Mouse (Mus musculus): ENCODE measurements around the gene Gm20662. TPM values are rescaled to one million over a fixed set of nuclear protein-coding genes. Genes with fewer than 3 reads are reported as not detected.
"Not testable (repeated sequence)": the region's sequence is repeated elsewhere in the genome, so short reads cannot be mapped to it uniquely, and the experiment has no call there.

Gm20662 gene
- polyA plus RNA-seq, 1 experiment from 2014 or later = 0.44 TPM

GRCm38 (mm10) chr9:107987950-107988349 is 8.2 kb upstream of the Gm20662 start:
- ATAC-seq (ENCODE audit: low read depth) = no peak
- Histone ChIP-seq H3K27me3 (no peaks in the 10 kb centered on the region), H3K9me3 (replicated peaks) (no peaks in the 10 kb centered on the region), H3K27ac (no peak overlapping the region), H3K9ac (no peak overlapping the region), H3K4me2 (no peak overlapping the region), H3K4me1 (replicated peaks) (peaks cover 56% of the 10 kb centered on the region), H3K4me3 (replicated peaks) (no peak overlapping the region), H3K36me3 (peaks cover 19% of the 10 kb centered on the region)
- 69% methylated on average over 3 of the region's 3 CpGs for WGBS (ENCODE audit: insufficient replicate concordance)
- DNase-seq = no peak

- Histone ChIP-seq H3K27me3 (no peaks in the 10 kb centered on the region), H3K4me1 (replicated peaks) (peaks cover 24% of the 10 kb centered on the region), H3K36me3 (no peaks in the 10 kb centered on the region), H3K9ac (no peak within 1 kb of the TSS), H3K9me3 (replicated peaks) (no peaks in the 10 kb centered on the region), H3K4me3 (replicated peaks) (no peak within 1 kb of the TSS), H3K4me2 (no peak within 1 kb of the TSS), H3K27ac (no peak within 1 kb of the TSS)
- no peak for DNase-seq
- no peak for ATAC-seq (ENCODE audit: low read depth)
- 80% methylated on average over 2 of the region's 2 CpGs for WGBS (ENCODE audit: insufficient replicate concordance)
These were observed 4.0 kb upstream of the Gm20662 start, which contains the start of gene Cdhr4 for GRCm38 (mm10) chr9:107992197-107992596. Gene Cdhr4 (plus strand): TSS chr9:107992497.

GRCm38 (mm10) chr9:107993013-107993412 is 3.1 kb upstream of the Gm20662 start:
- no peak overlapping the region for H3K4me3 ChIP-seq (replicated peaks)
- ATAC-seq (ENCODE audit: low read depth) (no peak), DNase-seq (no peak)
- no peak overlapping the region for H3K27ac ChIP-seq
- H3K36me3 ChIP-seq = no peaks in the 10 kb centered on the region
- WGBS (ENCODE audit: insufficient replicate concordance) = 82% methylated on average over 11 of the region's 11 CpGs
- no peaks in the 10 kb centered on the region for H3K9me3 ChIP-seq (replicated peaks)
- H3K9ac ChIP-seq = no peak overlapping the region
- no peaks in the 10 kb centered on the region for H3K27me3 ChIP-seq
- no peak overlapping the region for H3K4me2 ChIP-seq
- peaks cover 17% of the 10 kb centered on the region for H3K4me1 ChIP-seq (replicated peaks)

- no peak overlapping the region for H3K4me3 ChIP-seq (replicated peaks)
- 19% methylated on average over 2 of the region's 2 CpGs for WGBS (ENCODE audit: insufficient replicate concordance)
- H3K27ac ChIP-seq = 0 out of 2 replicates have a peak overlapping the region, but pooled peaks have one; percentile 15
- no peak overlapping the region for H3K9ac ChIP-seq
- ATAC-seq (ENCODE audit: low read depth) (no peak), DNase-seq (no peak)
- no peak overlapping the region for H3K4me2 ChIP-seq
- 0 out of 2 replicates have a peak, but pooled peaks cover 4% of the 10 kb centered on the region for H3K27me3 ChIP-seq
- H3K9me3 ChIP-seq (replicated peaks) = no peaks in the 10 kb centered on the region
- no peaks in the 10 kb centered on the region for H3K36me3 ChIP-seq
- peaks cover 16% of the 10 kb centered on the region for H3K4me1 ChIP-seq (replicated peaks)
These were observed 1.7 kb upstream of the Gm20662 start for GRCm38 (mm10) chr9:107994464-107994863.

- H3K36me3 ChIP-seq = no peaks in the 10 kb centered on the region
- no peaks in the 10 kb centered on the region for H3K9me3 ChIP-seq (replicated peaks)
- no peak overlapping the region for H3K27ac ChIP-seq
- H3K4me3 ChIP-seq (replicated peaks) = no peak overlapping the region
- DNase-seq (no peak), ATAC-seq (ENCODE audit: low read depth) (no peak)
- peaks cover 6% of the 10 kb centered on the region; the same call in 1 of the 2 replicates for H3K4me1 ChIP-seq (replicated peaks)
- H3K27me3 ChIP-seq = 0 out of 2 replicates have a peak, but pooled peaks cover 4% of the 10 kb centered on the region
- no peak overlapping the region for H3K9ac ChIP-seq
- 88% methylated on average over 21 of the region's 21 CpGs for WGBS (ENCODE audit: insufficient replicate concordance)
- H3K4me2 ChIP-seq = no peak overlapping the region
These were observed 636 bp upstream of the Gm20662 start for GRCm38 (mm10) chr9:107995513-107995912.

GRCm38 (mm10) chr9:108001922-108002770 is 6.0 kb downstream of the Gm20662 start, which contains the start of gene Ip6k1:
Gene Ip6k1 (plus strand): TSS chr9:108002501.
- H3K27ac ChIP-seq = peak within 1 kb of the TSS; percentile 97
- H3K9me3 ChIP-seq (replicated peaks) = no peaks in the 10 kb centered on the region
- peak within 1 kb of the TSS; percentile 99 for H3K9ac ChIP-seq
- H3K36me3 ChIP-seq = peaks cover 8% of the 10 kb centered on the region; the same call in 1 of the 2 replicates
- H3K4me1 ChIP-seq (replicated peaks) = peaks cover 44% of the 10 kb centered on the region
- 0 out of 2 replicates have a peak, but pooled peaks cover 4% of the 10 kb centered on the region for H3K27me3 ChIP-seq
- under 1% methylated on average over 51 of the region's 51 CpGs for WGBS (ENCODE audit: insufficient replicate concordance)
- ATAC-seq (ENCODE audit: low read depth) (peak; percentile 96), DNase-seq (peak; percentile 100)
- H3K4me3 ChIP-seq (replicated peaks) = peak within 1 kb of the TSS; percentile 95
- peak within 1 kb of the TSS; percentile 89 for H3K4me2 ChIP-seq

GRCm38 (mm10) chr9:108002778-108003530 is 6.8 kb downstream of the Gm20662 start:
- Histone ChIP-seq H3K27me3 (0 out of 2 replicates have a peak, but pooled peaks cover 4% of the 10 kb centered on the region), H3K4me1 (replicated peaks) (peaks cover 51% of the 10 kb centered on the region), H3K4me3 (replicated peaks) (peak overlapping the region; percentile 95), H3K36me3 (peaks cover 12% of the 10 kb centered on the region; the same call in 1 of the 2 replicates), H3K9me3 (replicated peaks) (no peaks in the 10 kb centered on the region), H3K27ac (peak overlapping the region; percentile 97), H3K9ac (peak overlapping the region; percentile 99), H3K4me2 (peak overlapping the region; percentile 86)
- peak; percentile 53 for ATAC-seq (ENCODE audit: low read depth)
- DNase-seq = no peak
- 0% methylated on average over 50 of the region's 50 CpGs for WGBS (ENCODE audit: insufficient replicate concordance)

- 26% methylated on average over 8 of the region's 8 CpGs for WGBS (ENCODE audit: insufficient replicate concordance)
- Histone ChIP-seq H3K9me3 (replicated peaks) (no peaks in the 10 kb centered on the region), H3K9ac (peak overlapping the region; percentile 99), H3K27ac (peak overlapping the region; percentile 97), H3K36me3 (peaks cover 17% of the 10 kb centered on the region; the same call in 1 of the 2 replicates), H3K4me3 (replicated peaks) (peak overlapping the region; percentile 95), H3K27me3 (0 out of 2 replicates have a peak, but pooled peaks cover 4% of the 10 kb centered on the region), H3K4me2 (peak overlapping the region; percentile 86), H3K4me1 (replicated peaks) (peaks cover 57% of the 10 kb centered on the region)
- ATAC-seq (ENCODE audit: low read depth) (no peak), DNase-seq (peak; percentile 11)
These were observed 7.4 kb downstream of the Gm20662 start for GRCm38 (mm10) chr9:108003531-108003890.

GRCm38 (mm10) chr9:108008041-108008440 is 11.9 kb downstream of the Gm20662 start:
- peaks cover 61% of the 10 kb centered on the region for H3K4me1 ChIP-seq (replicated peaks)
- no peak overlapping the region for H3K4me3 ChIP-seq (replicated peaks)
- no peak for DNase-seq
- no peak overlapping the region for H3K9ac ChIP-seq
- ATAC-seq (ENCODE audit: low read depth) = no peak
- H3K36me3 ChIP-seq = peaks cover 31% of the 10 kb centered on the region
- H3K27ac ChIP-seq = 0 out of 2 replicates have a peak overlapping the region, but pooled peaks have one; percentile 2
- WGBS (ENCODE audit: insufficient replicate concordance) = 77% methylated on average over 5 of the region's 5 CpGs
- no peaks in the 10 kb centered on the region for H3K9me3 ChIP-seq (replicated peaks)
- no peak overlapping the region for H3K4me2 ChIP-seq
- H3K27me3 ChIP-seq = no peaks in the 10 kb centered on the region

GRCm38 (mm10) chr9:108010385-108010784 is 14.2 kb downstream of the Gm20662 start:
- no peaks in the 10 kb centered on the region for H3K9me3 ChIP-seq (replicated peaks)
- no peak overlapping the region for H3K4me3 ChIP-seq (replicated peaks)
- H3K27ac ChIP-seq = no peak overlapping the region
- peaks cover 40% of the 10 kb centered on the region for H3K4me1 ChIP-seq (replicated peaks)
- H3K27me3 ChIP-seq = no peaks in the 10 kb centered on the region
- H3K4me2 ChIP-seq = no peak overlapping the region
- no peak overlapping the region for H3K9ac ChIP-seq
- peaks cover 38% of the 10 kb centered on the region for H3K36me3 ChIP-seq
- ATAC-seq (ENCODE audit: low read depth) (no peak), DNase-seq (no peak)

- not testable (repeated sequence) for H3K9me3 ChIP-seq (replicated peaks); H3K27ac ChIP-seq; H3K9ac ChIP-seq; H3K27me3 ChIP-seq; DNase-seq; H3K4me2 ChIP-seq; H3K4me3 ChIP-seq (replicated peaks); ATAC-seq (ENCODE audit: low read depth)
- H3K4me1 ChIP-seq (replicated peaks) = peaks cover 16% of the 10 kb centered on the region
- WGBS (ENCODE audit: insufficient replicate concordance) = 91% methylated on average over 2 of the region's 2 CpGs
- peaks cover 47% of the 10 kb centered on the region for H3K36me3 ChIP-seq
These were observed 17.4 kb downstream of the Gm20662 start for GRCm38 (mm10) chr9:108013577-108013976.
